Mouse (Mus musculus) spleen, adult 2 months (tissue): ENCODE results near the gene Lrrc8b.

Experiments
- CTCF ChIP-seq: fragments of 200-500 bp; IDR thresholded peaks from 2 replicates; pipeline ENCODE4 v1.5.1; 2011; ENCODE audit warnings: mild to moderate bottlenecking, inconsistent platforms; ENCODE audit not compliant: insufficient read depth, insufficient read length, insufficient replicate concordance; ENCODE audit errors: extremely low read depth
- POLR2A ChIP-seq: fragments of 200-500 bp; IDR thresholded peaks from 2 replicates; pipeline ENCODE4 v1.6.1; 2011; ENCODE audit warnings: low read depth, low read length, inconsistent platforms

DNA sequence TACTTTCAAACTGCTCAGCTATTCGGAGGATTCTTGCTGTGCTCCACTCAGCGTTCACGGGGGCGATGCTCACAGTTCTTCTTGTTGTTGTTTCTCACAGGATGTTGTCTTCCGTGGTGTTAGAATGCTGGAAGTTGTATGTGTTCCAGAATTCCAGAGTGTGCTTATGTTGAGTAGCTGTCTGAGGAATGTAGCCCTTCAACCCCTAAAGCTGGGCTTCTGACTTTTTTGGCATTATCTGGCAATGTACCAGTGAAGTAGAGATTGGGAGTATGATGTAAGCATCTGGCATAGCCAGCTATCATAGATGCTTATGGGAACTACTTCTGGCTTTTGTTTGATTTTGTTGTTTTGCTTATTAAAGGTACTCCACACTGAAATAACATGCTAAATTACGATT lies 115.0 kb downstream of the Lrrc8b start:
- TF ChIP-seq CTCF, result no peak
- TF ChIP-seq POLR2A, result no peak
